Mouse (Mus musculus): ENCODE results near the gene Fxyd1. TPM values are rescaled to one million over a fixed set of nuclear protein-coding genes. Genes with fewer than 3 reads are reported as not detected.

Gene Fxyd1
- total RNA-seq, 2 experiments from 2014 or later: 991 to 1,156 TPM

DNA sequence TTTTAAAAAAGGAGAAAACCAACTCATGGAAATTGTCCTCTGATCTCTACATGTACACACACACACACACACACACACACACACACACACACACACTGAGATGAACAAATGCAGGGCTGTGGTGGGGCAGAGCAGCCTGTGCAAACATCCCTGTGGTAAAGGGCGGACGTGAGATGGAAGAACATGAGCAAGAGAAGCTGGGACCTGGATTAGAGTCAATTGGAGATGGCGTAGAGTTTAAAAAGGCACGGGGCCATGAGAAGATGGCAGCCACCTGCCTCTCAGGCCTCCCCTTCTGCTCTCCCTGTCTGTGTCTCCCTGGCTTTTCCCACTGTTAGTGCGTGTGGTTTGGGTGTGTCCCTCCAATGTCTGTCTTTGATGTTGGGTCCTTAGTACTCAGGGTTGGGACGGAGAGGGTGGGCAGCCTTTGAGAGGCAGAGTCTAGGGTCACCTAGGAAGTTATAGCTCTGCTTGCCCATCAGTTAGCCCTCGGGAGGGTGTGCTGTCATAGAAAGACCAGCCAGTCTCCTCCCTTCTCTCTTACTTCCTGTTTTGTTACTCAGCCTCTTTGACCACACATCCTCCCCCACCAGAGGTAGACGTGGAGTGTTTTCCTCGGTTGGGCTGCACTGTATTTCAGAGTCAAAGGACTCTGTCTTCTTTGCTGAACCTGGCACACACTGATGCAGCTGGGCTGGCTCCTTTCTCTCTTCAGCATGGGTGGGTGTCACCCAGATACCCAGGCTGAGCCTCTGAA lies 23.4 kb downstream of the Fxyd1 start:
- intact Hi-C loops (cut with DNase I): no loop called here
- DNase-seq: no peak

- intact Hi-C loops (cut with DNase I): no loop called here
Observed at GRCm38 (mm10) chr7:31031731-31032130, 25.3 kb downstream of the Fxyd1 start.

GRCm38 (mm10) chr7:31030717-31031116 lies 26.3 kb downstream of the Fxyd1 start:
- intact Hi-C loops (cut with DNase I): no loop called here
- no peak for DNase-seq

More at GRCm38 (mm10) chr7:31031731-31032130, 25.3 kb downstream of the Fxyd1 start:
- DNase-seq: no peak

DNA sequence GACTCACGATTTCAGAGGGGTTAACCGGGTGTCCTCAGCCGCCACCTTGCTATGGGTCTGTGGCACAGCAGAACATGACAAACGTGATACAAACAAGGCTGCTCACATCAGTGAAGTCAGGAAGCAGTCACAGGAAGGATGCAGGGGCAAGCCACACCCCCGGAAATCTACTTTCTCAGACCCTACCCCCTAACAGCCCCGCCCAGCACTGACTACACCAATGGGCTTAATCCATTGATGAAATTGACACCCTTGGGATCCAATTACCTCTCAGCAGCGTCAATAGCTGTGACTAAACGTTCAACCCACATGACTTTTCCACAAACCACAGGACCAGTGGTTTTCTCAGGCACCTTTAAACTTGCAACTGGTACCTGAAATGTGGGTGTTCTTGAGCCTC lies 28.4 kb downstream of the Fxyd1 start:
- no peak for DNase-seq
- intact Hi-C loops (cut with DNase I): no loop called here

GRCm38 (mm10) chr7:31017104-31017901 lies 39.7 kb downstream of the Fxyd1 start:
- no peak for DNase-seq
- intact Hi-C loops (cut with DNase I): no loop called here

GRCm38 (mm10) chr7:31012971-31013370 lies 44.0 kb downstream of the Fxyd1 start:
- no peak for DNase-seq
- intact Hi-C loops (cut with DNase I): no loop called here

GRCm38 (mm10) chr7:31008889-31009288 lies 48.1 kb downstream of the Fxyd1 start:
- no peak for DNase-seq
- intact Hi-C loops (cut with DNase I): no loop called here

GRCm38 (mm10) chr7:31008175-31008574 lies 48.8 kb downstream of the Fxyd1 start:
- DNase-seq: no peak
- intact Hi-C loops (cut with DNase I): no loop called here

GRCm38 (mm10) chr7:31007775-31008174 lies 49.2 kb downstream of the Fxyd1 start:
- intact Hi-C loops (cut with DNase I): no loop called here
- no peak for DNase-seq

DNA sequence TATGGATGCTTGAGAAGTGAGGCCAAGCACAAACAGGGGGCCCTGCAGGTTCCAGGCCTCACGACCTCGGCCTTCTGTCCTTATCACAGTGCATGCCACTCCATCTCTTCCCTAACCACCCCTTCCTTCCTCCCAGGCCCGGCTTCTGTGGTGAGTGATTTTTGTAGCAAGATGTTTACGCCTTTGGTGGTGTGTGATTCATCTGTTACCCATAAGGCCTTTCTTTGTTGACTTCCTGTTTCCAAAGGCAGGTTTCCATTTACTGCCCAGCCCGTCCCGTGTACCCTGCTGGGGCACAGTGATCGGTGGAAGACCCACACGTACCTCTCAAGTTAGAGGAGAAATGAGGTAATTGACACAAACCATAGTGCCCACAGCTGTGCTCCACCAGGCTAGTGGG lies 54.3 kb downstream of the Fxyd1 start:
- intact Hi-C loops (cut with DNase I): no loop called here
- no peak for DNase-seq

Small RNA genes lying within 50 kb of the gene (microRNA-seq; reads per million reads assigned to microRNA genes)
- gene Mir7050: 0 reads per million in 2 experiments

Other genes starting within 250 kb of the Fxyd1 start
- gene Ffar2, start 233.4 kb downstream of the Fxyd1 start, total RNA-seq (2021): under 1 TPM in 1 of 2 experiments, not detected in 1; 0.35 TPM
- not detected for gene Ffar3, start 201.0 kb downstream of the Fxyd1 start, total RNA-seq (2021)
- not detected for gene Ffar1, start 195.6 kb downstream of the Fxyd1 start, total RNA-seq (2021)
- gene Cd22, start 176.9 kb downstream of the Fxyd1 start, total RNA-seq (2021): not detected
- gene Mag, start 142.3 kb downstream of the Fxyd1 start, total RNA-seq (2021): 1 to 10 TPM in 1 of 2 experiments, under 1 TPM in 1; 0.41 to 1.0 TPM
- not detected for gene Hamp2, start 132.5 kb downstream of the Fxyd1 start, total RNA-seq (2021)
- gene Hamp, start 113.2 kb downstream of the Fxyd1 start, total RNA-seq (2021): not detected
- 10 to 100 TPM; 74.5 to 80.7 TPM for gene Usf2, start 100.4 kb downstream of the Fxyd1 start, total RNA-seq (2021)
- under 1 TPM in 1 of 2 experiments, not detected in 1; 0.49 TPM for gene Lsr, start 83.7 kb downstream of the Fxyd1 start, total RNA-seq (2021)
- not detected for gene Fam187b, start 83.4 kb downstream of the Fxyd1 start, total RNA-seq (2021)
- 10 to 100 TPM in 1 of 2 experiments, 1 to 10 TPM in 1; 9.6 to 11.3 TPM for gene Fxyd5, start 14.7 kb downstream of the Fxyd1 start, total RNA-seq (2021)
- 1 to 10 TPM; 1.7 to 1.8 TPM for gene Fxyd7, start 5.7 kb downstream of the Fxyd1 start, total RNA-seq (2021)
- 1 to 10 TPM; 2.5 to 4.4 TPM for gene Lgi4, start 2.1 kb upstream of the Fxyd1 start, total RNA-seq (2021)
- under 1 TPM; 0.77 to 0.96 TPM for gene Fxyd3, start 19.5 kb upstream of the Fxyd1 start, total RNA-seq (2021)
- 10 to 100 TPM; 14.1 to 15.9 TPM for gene Hpn, start 58.1 kb upstream of the Fxyd1 start, total RNA-seq (2021)
- 100 to 1,000 TPM; 835 to 915 TPM for gene Scn1b, start 69.8 kb upstream of the Fxyd1 start, total RNA-seq (2021)
- 10 to 100 TPM; 36.2 to 45.2 TPM for gene Gramd1a, start 98.7 kb upstream of the Fxyd1 start, total RNA-seq (2021)
- not detected for gene Scgb2b2, start 233.3 kb upstream of the Fxyd1 start, total RNA-seq (2021)
- gene Scgb1b2, start 234.6 kb upstream of the Fxyd1 start, total RNA-seq (2021): not detected